ENCODE assay signal across 21 mouse cellular contexts in genomic region chr6:95679718-95680117, GRCm38 (mm10). TPM values are rescaled to one million over a fixed set of nuclear protein-coding genes. Genes with fewer than 3 reads are reported as not detected.
DNase-seq lines count a peak whose midpoint lies in the region; ATAC-seq lines count a peak whose summit lies in the region.
"Had no signal": no experiment of that assay in that cellular context is flagged by ENCODE, and none has a peak within 500 bp of the region (broad histone marks: within the 10 kb centered on the region; RNA-seq: fewer than 3 reads in every experiment).

No protein-coding gene starts in this region.

- no peak overlapping the region for H3K9ac ChIP-seq in heart, embryonic 11.5 days (ENCODE audit: low read depth, low read length)
- no peak overlapping the region for H3K9ac ChIP-seq in kidney, embryonic 14.5 days (ENCODE audit: low read depth, low read length)
- H3K9ac ChIP-seq in lung, embryonic 16.5 days (ENCODE audit: low read length), result no peak overlapping the region
- H3K9ac ChIP-seq: forebrain, postnatal 0 days; hindbrain, embryonic 15.5 days; intestine, embryonic 15.5 days; limb, embryonic 15.5 days; neural tube, embryonic 13.5 days had no signal

- H3K4me1 ChIP-seq in heart, embryonic 11.5 days (ENCODE audit: control insufficient read depth, insufficient read depth, low read length), result peaks cover 38% of the 10 kb centered on the region
- no peaks in the 10 kb centered on the region; the same call in 1 of the 2 replicates for H3K4me1 ChIP-seq in kidney, embryonic 14.5 days (ENCODE audit: control insufficient read depth, insufficient read depth, low read length)
- H3K4me1 ChIP-seq in lung, embryonic 16.5 days (replicated peaks; ENCODE audit: control insufficient read depth, insufficient read depth, low read length), result peaks cover 16% of the 10 kb centered on the region
- H3K4me1 ChIP-seq: limb, embryonic 15.5 days had no signal

- no peak overlapping the region for H3K4me2 ChIP-seq in heart, embryonic 11.5 days
- H3K4me2 ChIP-seq in kidney, embryonic 14.5 days (replicated peaks; ENCODE audit: low read depth, low read length), result no peak overlapping the region
- H3K4me2 ChIP-seq in lung, embryonic 16.5 days (ENCODE audit: low read depth, low read length), result no peak overlapping the region
- H3K4me2 ChIP-seq: hindbrain, embryonic 15.5 days; intestine, embryonic 15.5 days; limb, embryonic 15.5 days; neural tube, embryonic 13.5 days had no signal

- no peaks in the 10 kb centered on the region for H3K9me3 ChIP-seq in heart, embryonic 11.5 days (replicated peaks; ENCODE audit: control insufficient read depth, low read length)
- no peaks in the 10 kb centered on the region for H3K9me3 ChIP-seq in kidney, embryonic 14.5 days (ENCODE audit: control insufficient read depth, low read length)
- H3K9me3 ChIP-seq in lung, embryonic 16.5 days (ENCODE audit: control insufficient read depth, low read length), result no peaks in the 10 kb centered on the region
- H3K9me3 ChIP-seq: hindbrain, embryonic 15.5 days; intestine, embryonic 15.5 days; limb, embryonic 15.5 days; megakaryocyte, embryonic 14.5 days; neural tube, embryonic 13.5 days had no signal

- no peak for ATAC-seq in heart, embryonic 11.5 days (replicated peaks; ENCODE audit: insufficient number of reproducible peaks, low FRiP score, low TSS enrichment)
- no peak for ATAC-seq in kidney, embryonic 14.5 days (ENCODE audit: low FRiP score, low TSS enrichment)
- peak; percentile 53; the same call in 1 of the 2 replicates for ATAC-seq in lung, embryonic 16.5 days (ENCODE audit: low read depth)
- ATAC-seq: forebrain, postnatal 0 days; intestine, embryonic 15.5 days had no signal

- H3K27ac ChIP-seq in heart, embryonic 11.5 days (ENCODE audit: low read depth, low read length), result peak overlapping the region; percentile 62; the same call in 1 of the 2 replicates
- no peak overlapping the region for H3K27ac ChIP-seq in kidney, embryonic 14.5 days (ENCODE audit: low read depth, low read length)
- 0 out of 2 replicates have a peak overlapping the region, but pooled peaks have one; percentile 7 for H3K27ac ChIP-seq in lung, embryonic 16.5 days (ENCODE audit: low read length)
- H3K27ac ChIP-seq: hindbrain, embryonic 15.5 days; intestine, embryonic 15.5 days; layer of hippocampus, adult 2 months; limb, embryonic 15.5 days; neural tube, embryonic 13.5 days had no signal

- H3K4me3 ChIP-seq in heart, embryonic 11.5 days (ENCODE audit: low read depth, low read length), result no peak overlapping the region
- no peak overlapping the region for H3K4me3 ChIP-seq in kidney, embryonic 14.5 days (ENCODE audit: low read length)
- H3K4me3 ChIP-seq in lung, embryonic 16.5 days (ENCODE audit: low read length), result no peak overlapping the region
- H3K4me3 ChIP-seq: hindbrain, embryonic 15.5 days; intestine, embryonic 15.5 days; layer of hippocampus, adult 2 months; limb, embryonic 15.5 days; megakaryocyte, embryonic 14.5 days; neural tube, embryonic 13.5 days had no signal

- no peaks in the 10 kb centered on the region for H3K27me3 ChIP-seq in heart, embryonic 11.5 days (ENCODE audit: control insufficient read depth, insufficient read depth, low read length)
- H3K27me3 ChIP-seq in kidney, embryonic 14.5 days (ENCODE audit: control insufficient read depth, insufficient read depth, low read length), result no peaks in the 10 kb centered on the region
- no peaks in the 10 kb centered on the region for H3K27me3 ChIP-seq in lung, embryonic 16.5 days (ENCODE audit: control insufficient read depth, insufficient read depth, low read depth, low read length)
- H3K27me3 ChIP-seq: hindbrain, embryonic 15.5 days; intestine, embryonic 15.5 days; limb, embryonic 15.5 days; megakaryocyte, embryonic 14.5 days; neural tube, embryonic 13.5 days had no signal

- H3K36me3 ChIP-seq in heart, embryonic 11.5 days (ENCODE audit: control insufficient read depth, insufficient read depth, low read length), result no peaks in the 10 kb centered on the region
- no peaks in the 10 kb centered on the region for H3K36me3 ChIP-seq in kidney, embryonic 14.5 days (ENCODE audit: control insufficient read depth, insufficient read depth, low read length)
- H3K36me3 ChIP-seq in lung, embryonic 16.5 days (ENCODE audit: control insufficient read depth, insufficient read depth, low read length), result no peaks in the 10 kb centered on the region
- H3K36me3 ChIP-seq: hindbrain, embryonic 15.5 days; intestine, embryonic 15.5 days; limb, embryonic 15.5 days; neural tube, embryonic 13.5 days had no signal

- no peak for DNase-seq in heart, adult 8-10 months (ENCODE audit: low spot score)
- DNase-seq in kidney, postnatal 10 days, result peak; percentile 64
- no peak for DNase-seq in lung, adult 18-20 months
- peak; percentile 11 for DNase-seq in lung, postnatal 36 days
- DNase-seq in cerebellum, postnatal 10 days, result no peak
- DNase-seq: adrenal gland, adult 2 months; cerebellum, adult 9-11 months; forebrain, postnatal 0 days; gastrocnemius, postnatal 36 days; layer of hippocampus, postnatal 36 days; midbrain, embryonic 14.5 days; right cerebral cortex, adult 18-20 months had no signal

- 64% methylated on average over 3 of the region's 3 CpGs for WGBS in heart, embryonic 11.5 days (ENCODE audit: insufficient replicate concordance)
- 75% methylated on average over 3 of the region's 3 CpGs for WGBS in kidney, embryonic 14.5 days
- 45% methylated on average over 3 of the region's 3 CpGs for WGBS in lung, embryonic 16.5 days

RNA-seq across cellular contexts. Expression of gene Suclg2, which starts 38.9 kb away (rescaled TPM):
- 90.5 and 101 TPM in 2 replicates for polyA plus RNA-seq in heart, embryonic 11.5 days (2014; fragmentation: Nextera tagmentation; extraction: Ambion mirVana)
- 100 to 1,000 TPM; 157 to 172 (median 167) TPM for total RNA-seq in heart, adult 8-10 months (2022)
- 84.0 and 112 TPM in 2 replicates for polyA plus RNA-seq in kidney, embryonic 14.5 days (2014; fragmentation: Nextera tagmentation; extraction: Ambion mirVana)
- 66.2 and 67.7 TPM in 2 replicates for polyA plus RNA-seq in lung, embryonic 16.5 days (2015; fragmentation: Nextera tagmentation; extraction: Ambion mirVana)

Comparison
In these comparisons a context has a peak if more than half of its experiments do, and no peak if none do; other contexts are left out.
1. DNase-seq: peak in kidney, postnatal 10 days (single experiment) and lung, postnatal 36 days (single experiment); none in heart, adult 8-10 months (single experiment), lung, adult 18-20 months (0 of 2) and cerebellum, postnatal 10 days (0 of 2).